Mouse (Mus musculus) MEL (cell line): ENCODE data around the gene Krtap5-3. TPM values are rescaled to one million over a fixed set of nuclear protein-coding genes. Genes with fewer than 3 reads are reported as not detected.
"Not testable (repeated sequence)": the region's sequence is repeated elsewhere in the genome, so short reads cannot be mapped to it uniquely, and the experiment has no call there.

Experiments
- DNase-seq: peaks from one replicate; pipeline ENCODE4 v3.0.0; 2011; ENCODE audit warnings: low read depth, low spot score
- H3K27ac ChIP-seq: 2 replicates; pipeline ENCODE4 v1.5.1; 2012; ENCODE audit warnings: low read depth, mild to moderate bottlenecking, control low read depth, low read length, moderate library complexity; ENCODE audit not compliant: control insufficient read depth
- H3K27me3 ChIP-seq, 2 experiments: fragments of 150-350 bp in 1 of 2; sonication (generic) in 1 of 2; 2 replicates each; pipeline ENCODE4 v1.6.1; 2012; ENCODE audit warnings: low read length in 2 of 2, mild to moderate bottlenecking in 2 of 2, improper control_type of control experiment in 1 of 2, moderate library complexity in 1 of 2; ENCODE audit not compliant: insufficient read depth in 2 of 2, control insufficient read depth in 1 of 2
- H3K36me3 ChIP-seq, 2 experiments: 2 replicates each; pipeline ENCODE4 v1.6.1; 2012 to 2014; ENCODE audit warnings: low read length in 2 of 2, improper control_type of control experiment in 1 of 2, inconsistent platforms in 1 of 2, mild to moderate bottlenecking in 1 of 2; ENCODE audit not compliant: insufficient read depth in 2 of 2, control insufficient read depth in 1 of 2
- H3K4me1 ChIP-seq, 2 experiments: fragments of 150-350 bp in 1 of 2; sonication (generic) in 1 of 2; 2 replicates each; pipeline ENCODE4 v1.6.1; 2012; ENCODE audit warnings: low read length in 2 of 2, improper control_type of control experiment in 1 of 2, mild to moderate bottlenecking in 1 of 2; ENCODE audit not compliant: insufficient read depth in 2 of 2, control insufficient read depth in 1 of 2
- H3K4me3 ChIP-seq, 2 experiments: fragments of 150-350 bp in 1 of 2; sonication (generic) in 1 of 2; 2 replicates each; pipeline ENCODE4 v1.5.1; 2012; ENCODE audit warnings: low read depth in 2 of 2, low read length in 2 of 2, mild to moderate bottlenecking in 2 of 2, moderate library complexity in 2 of 2, control low read depth in 1 of 2, improper control_type of control experiment in 1 of 2; ENCODE audit not compliant: control insufficient read depth in 1 of 2, insufficient read depth in 1 of 2
- H3K79me2 ChIP-seq: 2 replicates; pipeline ENCODE4 v1.6.1; 2012; ENCODE audit warnings: mild to moderate bottlenecking, low read length, moderate library complexity; ENCODE audit not compliant: control insufficient read depth, poor library complexity, insufficient read depth
- H3K9ac ChIP-seq: 2 replicates; pipeline ENCODE4 v1.6.1; 2012; ENCODE audit warnings: low read depth, mild to moderate bottlenecking, control low read depth, low read length, moderate library complexity; ENCODE audit not compliant: control insufficient read depth, poor library complexity, severe bottlenecking
- H3K9me3 ChIP-seq: fragments of 150-350 bp; sonication (generic); replicated peaks from 2 replicates; pipeline ENCODE4 v1.6.1; 2012; ENCODE audit warnings: mild to moderate bottlenecking, low read length, improper control_type of control experiment, moderate library complexity; ENCODE audit not compliant: insufficient read depth
- CHD2 ChIP-seq: IDR thresholded peaks from 2 replicates; pipeline ENCODE4 v1.6.1; 2011; ENCODE audit warnings: low read length, improper control_type of control experiment
- HCFC1 ChIP-seq: IDR thresholded peaks from 2 replicates; pipeline ENCODE4 v1.6.1; 2012; ENCODE audit warnings: low read depth, mild to moderate bottlenecking, inconsistent platforms, low read length, improper control_type of control experiment, moderate library complexity
- JUND ChIP-seq: IDR thresholded peaks from 2 replicates; pipeline ENCODE4 v1.6.1; 2011; ENCODE audit warnings: low read depth, mild to moderate bottlenecking, improper control_type of control experiment, low read length
- MAFK ChIP-seq: IDR thresholded peaks from 2 replicates; pipeline ENCODE4 v1.6.1; 2011; ENCODE audit warnings: low read depth, mild to moderate bottlenecking, low read length, improper control_type of control experiment, borderline replicate concordance
- MAX ChIP-seq: IDR thresholded peaks from 2 replicates; pipeline ENCODE4 v1.6.1; 2011; ENCODE audit warnings: low read length, improper control_type of control experiment
- MYB ChIP-seq: IDR thresholded peaks from 2 replicates; pipeline ENCODE4 v1.6.1; 2011; ENCODE audit warnings: mild to moderate bottlenecking, low read depth, low read length, improper control_type of control experiment
- MYC ChIP-seq: IDR thresholded peaks from 2 replicates; pipeline ENCODE4 v1.6.1; 2011; ENCODE audit warnings: low read depth, mild to moderate bottlenecking, low read length, improper control_type of control experiment, moderate library complexity
- NELFE ChIP-seq: IDR thresholded peaks from 2 replicates; pipeline ENCODE4 v1.6.1; 2011; ENCODE audit warnings: low read depth, low read length, improper control_type of control experiment
- POLR2AphosphoS2 ChIP-seq: IDR thresholded peaks from 2 replicates; pipeline ENCODE4 v1.6.1; 2011; ENCODE audit warnings: low read length, improper control_type of control experiment
- POLR2AphosphoS5 ChIP-seq: IDR thresholded peaks from 2 replicates; pipeline ENCODE4 v1.6.1; 2012; ENCODE audit warnings: low read depth, borderline replicate concordance, mild to moderate bottlenecking, inconsistent platforms, low read length, moderate library complexity, mixed read lengths
- SIN3A ChIP-seq: IDR thresholded peaks from 2 replicates; pipeline ENCODE4 v1.6.1; 2012; ENCODE audit warnings: low read length, improper control_type of control experiment, inconsistent platforms
- SMC3 ChIP-seq: IDR thresholded peaks from 2 replicates; pipeline ENCODE4 v1.6.1; 2011; ENCODE audit warnings: low read depth, low read length, improper control_type of control experiment
- TCF12 ChIP-seq: IDR thresholded peaks from 2 replicates; pipeline ENCODE4 v1.6.1; 2014; ENCODE audit warnings: low read depth, mild to moderate bottlenecking, inconsistent platforms, low read length, improper control_type of control experiment, moderate library complexity
- UBTF ChIP-seq: IDR thresholded peaks from 2 replicates; pipeline ENCODE4 v1.6.1; 2012; ENCODE audit warnings: low read depth, mild to moderate bottlenecking, inconsistent platforms, low read length, improper control_type of control experiment, moderate library complexity, borderline replicate concordance; ENCODE audit not compliant: insufficient read depth
- USF2 ChIP-seq, 2 experiments: IDR thresholded peaks; 2 replicates each; pipeline ENCODE4 v1.6.1; 2011 to 2012; ENCODE audit warnings: improper control_type of control experiment in 2 of 2, low read length in 2 of 2, borderline replicate concordance in 1 of 2, inconsistent platforms in 1 of 2, low read depth in 1 of 2, mild to moderate bottlenecking in 1 of 2; ENCODE audit not compliant: insufficient read depth in 1 of 2
- polyA plus RNA-seq, 2 experiments: library from polyadenylated mRNA; stranded (reverse) in 1 of 2; unstranded in 1 of 2; fragments of >175 nt in 1 of 2; fragments of >200 nt in 1 of 2; gene quantifications; 2 replicates each; pipeline versions ENCODE4 v1.2.1 to v1.2.4; 2012; ENCODE audit warnings: low replicate concordance in 2 of 2, low read depth in 1 of 2; ENCODE audit not compliant: insufficient read length in 2 of 2, insufficient read depth in 1 of 2, missing spikeins in 1 of 2
- total RNA-seq: library from RNA; depleted of rRNA; stranded (reverse); fragments of 300-350 nt; gene quantifications from 2 replicates; pipeline ENCODE4 v1.2.3, GENCODE M21; 2012

Krtap5-3 gene
- total and polyA plus RNA-seq, 3 experiments: not detected

- Histone ChIP-seq H3K4me1 (no peaks in the 10 kb centered on the region), H3K79me2 (no peaks in the 10 kb centered on the region), H3K9ac (no peak within 1 kb of the TSS), H3K36me3 (no peaks in the 10 kb centered on the region), H3K27me3 (peaks cover 8 to 9% of the 10 kb centered on the region in 2 experiments), H3K4me3 (no peak within 1 kb of the TSS), H3K9me3 (no peaks in the 10 kb centered on the region), H3K27ac (no peak within 1 kb of the TSS)
- DNase-seq: no peak
- TF ChIP-seq UBTF (no peak), POLR2AphosphoS2 (no peak), JUND (no peak), MAX (no peak), NELFE (no peak), TCF12 (no peak), CHD2 (no peak), HCFC1 (no peak), SIN3A (no peak), SMC3 (no peak), POLR2AphosphoS5 (no peak), USF2 (IDR thresholded peaks at IDR 0.05; ENCODE audit: borderline replicate concordance in 1 of 2, insufficient read depth in 1 of 2, low read depth in 1 of 2, low read length in 2 of 2) (no peak), MYB (no peak)
These were observed 10.4 kb downstream of the Krtap5-3 start, which contains the start of gene Gm7579 for GRCm38 (mm10) chr7:142211559-142211958. Gene Gm7579 (plus strand): TSS chr7:142211859.

- not testable (repeated sequence) for H3K27me3 ChIP-seq, H3K4me1 ChIP-seq, H3K36me3 ChIP-seq, H3K9me3 ChIP-seq, H3K4me3 ChIP-seq, H3K9ac ChIP-seq, H3K79me2 ChIP-seq, DNase-seq, H3K27ac ChIP-seq
These were observed 11.0 kb downstream of the Krtap5-3 start for GRCm38 (mm10) chr7:142212136-142212535.

GRCm38 (mm10) chr7:142224518-142224917, 23.4 kb downstream of the Krtap5-3 start:
- Histone ChIP-seq H3K36me3 (no peaks in the 10 kb centered on the region), H3K27ac (no peak overlapping the region), H3K4me1 (no peaks in the 10 kb centered on the region), H3K27me3 (peaks cover 0 to 2% of the 10 kb centered on the region in 2 experiments; a peak in 2 of 4 replicates), H3K9ac (no peak overlapping the region), H3K79me2 (no peaks in the 10 kb centered on the region), H3K4me3 (no peak overlapping the region), H3K9me3 (no peaks in the 10 kb centered on the region)
- TF ChIP-seq MYC (no peak), MAFK (no peak)
- no peak for DNase-seq

GRCm38 (mm10) chr7:142229871-142230270, 28.7 kb downstream of the Krtap5-3 start, which contains the start of gene Krtap5-5:
Gene Krtap5-5 (minus strand): TSS chr7:142229971.
- H3K9ac ChIP-seq, H3K9me3 ChIP-seq, H3K79me2 ChIP-seq, H3K27me3 ChIP-seq, DNase-seq, H3K36me3 ChIP-seq, H3K4me3 ChIP-seq, H3K27ac ChIP-seq, H3K4me1 ChIP-seq: not testable (repeated sequence)
